Mouse (Mus musculus) Patski (cell line): ENCODE measurements at regions not wholly inside any gene's neighbourhood (a gene's known extent, or its start where the extent isn't known, plus 50 kb on each side); places are given as distances from the start of the nearest gene placed in this dataset.

ENCODE experiments used
- ATAC-seq: fragments of 100-300 bp; one replicate; pipeline ENCODE4 v1.8.0; 2021
- CTCF ChIA-PET: fragments of 350-600 bp; sonication (Branson Sonifier 250); formaldehyde crosslinking; loops from one replicate; lab custom pipeline; 2022; ENCODE audit warnings: inconsistent platforms; lab: Charles Lee
- POLR2A ChIA-PET: fragments of 350-600 bp; sonication (Branson Sonifier 250); formaldehyde crosslinking; loops from one replicate; lab custom pipeline; 2022; ENCODE audit warnings: antibody characterized with exemption, inconsistent platforms; lab: Charles Lee
- DNase-seq: peaks from one replicate; pipeline ENCODE4 v3.0.0-alpha.2; 2011; ENCODE audit warnings: low read depth, low spot score
- H3K27me3 ChIP-seq: fragments of 371-371 bp; one replicate; pipeline ENCODE4 v1.5.1; 2021
- CTCF ChIP-seq: fragments of 100-300 bp; IDR thresholded peaks from one replicate; pipeline ENCODE4 v1.5.1; 2021
- in situ Hi-C: fragments of 300-500 bp; cut with MboI; formaldehyde crosslinking; loops from 3 replicates; pipeline ENCODE4 v1.11.1; 2018; ENCODE audit warnings: low pct_unique_long_range_greater_than_20kb, mixed read lengths

GRCm38 (mm10) chr1:75772131-75772530, 226.1 kb downstream of the Slc4a3 start:
- CTCF ChIA-PET: no interaction called here
- POLR2A ChIA-PET: no interaction called here
- no peak for TF ChIP-seq CTCF
- no peaks in the 10 kb centered on the region for H3K27me3 ChIP-seq
- ATAC-seq (no peak), DNase-seq (no peak)
- in situ Hi-C loops: no loop called here

GRCm38 (mm10) chr1:75773014-75773413, 226.9 kb downstream of the Slc4a3 start:
- POLR2A ChIA-PET: no interaction called here

GRCm38 (mm10) chr1:75778889-75779288, 232.8 kb downstream of the Slc4a3 start:
- DNase-seq (no peak), ATAC-seq (no peak)
- TF ChIP-seq CTCF: no peak
- POLR2A ChIA-PET: no interaction called here
- CTCF ChIA-PET: no interaction called here
- in situ Hi-C loops: no loop called here
- no peaks in the 10 kb centered on the region for H3K27me3 ChIP-seq

More at GRCm38 (mm10) chr1:75773014-75773413, 226.9 kb downstream of the Slc4a3 start:
- ATAC-seq (no peak), DNase-seq (no peak)
- no peaks in the 10 kb centered on the region for H3K27me3 ChIP-seq
- in situ Hi-C loops: no loop called here
- CTCF ChIA-PET: no interaction called here
- TF ChIP-seq CTCF: no peak

- CTCF ChIA-PET: no interaction called here
Measured at GRCm38 (mm10) chr1:75783206-75783605, 237.1 kb downstream of the Slc4a3 start.

GRCm38 (mm10) chr1:75786173-75786820, 240.2 kb downstream of the Slc4a3 start:
- ATAC-seq (no peak), DNase-seq (no peak)
- in situ Hi-C loops: no loop called here
- ChIA-PET CTCF (no interaction called here), POLR2A (no interaction called here)
- H3K27me3 ChIP-seq: no peaks in the 10 kb centered on the region
- TF ChIP-seq CTCF: no peak

More at GRCm38 (mm10) chr1:75783206-75783605, 237.1 kb downstream of the Slc4a3 start:
- DNase-seq (no peak), ATAC-seq (no peak)
- POLR2A ChIA-PET: no interaction called here
- no peaks in the 10 kb centered on the region for H3K27me3 ChIP-seq
- in situ Hi-C loops: no loop called here
- no peak for TF ChIP-seq CTCF

GRCm38 (mm10) chr1:75791509-75791908, 245.4 kb downstream of the Slc4a3 start:
- in situ Hi-C loops: no loop called here
- H3K27me3 ChIP-seq: no peaks in the 10 kb centered on the region
- ChIA-PET CTCF (no interaction called here), POLR2A (no interaction called here)
- DNase-seq (no peak), ATAC-seq (no peak)
- TF ChIP-seq CTCF: no peak

- no peak for TF ChIP-seq CTCF
- POLR2A ChIA-PET: no interaction called here
- ATAC-seq (no peak), DNase-seq (no peak)
- CTCF ChIA-PET: no interaction called here
- no peaks in the 10 kb centered on the region for H3K27me3 ChIP-seq
- in situ Hi-C loops: no loop called here
Measured at GRCm38 (mm10) chr1:75797793-75798192, 251.7 kb downstream of the Slc4a3 start.

GRCm38 (mm10) chr1:75798375-75799099, 252.5 kb downstream of the Slc4a3 start:
- ChIA-PET POLR2A (no interaction called here), CTCF (no interaction called here)
- H3K27me3 ChIP-seq: no peaks in the 10 kb centered on the region
- ATAC-seq: no peak
- TF ChIP-seq CTCF: no peak
- no peak for DNase-seq
- in situ Hi-C loops: no loop called here

GRCm38 (mm10) chr1:75804473-75804872, 258.4 kb downstream of the Slc4a3 start:
- no peaks in the 10 kb centered on the region for H3K27me3 ChIP-seq
- no peak for ATAC-seq
- no peak for DNase-seq
- ChIA-PET POLR2A (no interaction called here), CTCF (no interaction called here)
- in situ Hi-C loops: no loop called here
- TF ChIP-seq CTCF: no peak

- TF ChIP-seq CTCF: no peak
- in situ Hi-C loops: no loop called here
Measured at GRCm38 (mm10) chr1:75812471-75812870, 266.4 kb downstream of the Slc4a3 start.

GRCm38 (mm10) chr1:75826202-75826601, 280.1 kb downstream of the Slc4a3 start:
- no peak for TF ChIP-seq CTCF
- ATAC-seq (no peak), DNase-seq (no peak)
- no peaks in the 10 kb centered on the region for H3K27me3 ChIP-seq
- CTCF ChIA-PET: no interaction called here
- POLR2A ChIA-PET: no interaction called here
- in situ Hi-C loops: no loop called here

More at GRCm38 (mm10) chr1:75812471-75812870, 266.4 kb downstream of the Slc4a3 start:
- ChIA-PET POLR2A (no interaction called here), CTCF (interaction anchor here (0.8 to 1.0 kb wide), 2 partner anchors 84 to 160 kb away, joined by 3 read pairs; no protein-coding TSS in a partner anchor)
- no peak for ATAC-seq
- no peaks in the 10 kb centered on the region for H3K27me3 ChIP-seq
- DNase-seq: no peak
